Mouse (Mus musculus) E14TG2a.4 (cell line): ENCODE data around the gene Pax1.

Experiments
- CTCF ChIP-seq: conservative IDR thresholded peaks from 2 replicates; pipeline ENCODE4 v1.5.1; 2014; ENCODE audit warnings: low read length
- NANOG ChIP-seq: IDR thresholded peaks from 2 replicates; pipeline ENCODE4 v1.6.1; 2014; ENCODE audit warnings: borderline replicate concordance, low read length, mixed read lengths
- POU5F1 ChIP-seq: IDR thresholded peaks from 2 replicates; pipeline ENCODE4 v1.6.1; 2014; ENCODE audit warnings: low read length, borderline replicate concordance

DNA sequence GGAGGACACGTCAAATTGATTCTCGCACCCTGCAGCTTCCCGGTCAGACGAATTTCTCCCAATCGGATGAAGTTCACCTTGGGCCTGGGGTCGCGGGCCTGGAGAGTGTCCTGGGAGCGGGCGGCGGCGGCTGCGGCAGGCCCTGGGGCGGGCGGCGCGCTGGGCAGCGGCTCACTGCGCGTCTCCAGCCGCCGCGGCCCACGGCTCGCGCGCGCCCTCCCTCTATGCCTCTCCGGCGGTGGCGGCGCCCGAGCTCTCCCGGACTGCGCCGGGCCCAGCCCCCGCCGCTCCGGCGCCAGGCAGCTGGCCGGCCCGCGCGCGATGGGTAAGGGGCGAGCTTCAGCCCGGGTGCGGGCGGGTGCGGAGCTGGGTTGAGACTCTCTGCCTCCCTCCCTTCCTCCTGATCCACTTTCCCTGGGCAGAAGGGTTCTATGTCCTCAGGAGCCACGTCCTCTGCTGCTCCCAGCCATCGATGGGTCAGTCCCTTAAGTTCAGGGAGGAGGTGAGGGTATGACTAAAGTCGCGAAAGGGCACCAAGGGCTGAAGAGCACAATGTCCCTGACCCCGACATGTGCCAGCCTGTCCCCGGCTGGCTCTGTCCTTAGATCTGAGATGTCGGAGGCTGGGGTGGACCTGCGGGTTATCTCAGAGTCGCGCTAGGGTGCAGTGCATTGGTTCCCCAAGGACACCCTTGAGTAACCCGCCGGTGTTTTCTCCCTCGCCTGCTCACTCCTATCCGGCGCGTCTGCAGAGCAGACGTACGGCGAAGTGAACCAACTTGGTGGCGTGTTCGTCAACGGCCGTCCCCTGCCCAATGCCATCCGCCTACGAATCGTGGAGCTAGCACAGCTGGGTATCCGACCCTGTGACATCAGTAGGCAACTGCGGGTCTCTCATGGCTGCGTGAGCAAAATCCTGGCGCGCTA lies 3.5 kb downstream of the Pax1 start:
- TF ChIP-seq CTCF (no peak), NANOG (no peak), POU5F1 (no peak)
